Mouse (Mus musculus): ENCODE measurements around the gene Zfp142. TPM values are rescaled to one million over a fixed set of nuclear protein-coding genes. Genes with fewer than 3 reads are reported as not detected.

Zfp142 gene
- 10 to 100 TPM; 17.6 to 24.1 TPM for polyA plus RNA-seq (2017; shearing (Covaris generic))

GRCm38 (mm10) chr1:74587773-74588445 is at the start of gene Zfp142, which contains the start of gene Bcs1l:
TSS of gene Zfp142 (minus strand) at chr1:74588246.
TSS of gene Bcs1l (plus strand) at chr1:74588289.

GRCm38 (mm10) chr1:74601267-74601962 is 13.4 kb upstream of the Zfp142 start, which contains the start of the genes Rnf25 and Stk36:
TSS of gene Rnf25 (minus strand) at chr1:74601397.
TSS of gene Stk36 (plus strand) at chr1:74601445.

GRCm38 (mm10) chr1:74544184-74544583 is 43.9 kb downstream of the Zfp142 start, which contains the start of gene Usp37:
TSS of gene Usp37 (minus strand) at chr1:74544284.

GRCm38 (mm10) chr1:74542451-74542961 is 45.5 kb downstream of the Zfp142 start, which contains the start of gene Plcd4:
TSS of gene Plcd4 (plus strand) at chr1:74542888.

Other genes starting within 250 kb of the Zfp142 start
- gene Catip, start 226.1 kb downstream of the Zfp142 start, polyA plus RNA-seq (2017; shearing (Covaris generic)): not detected
- gene Slc11a1, start 213.1 kb downstream of the Zfp142 start, polyA plus RNA-seq (2017; shearing (Covaris generic)): 1 to 10 TPM; 1.0 to 6.0 TPM
- 1 to 10 TPM; 4.8 to 6.9 TPM for gene Ctdsp1, start 196.7 kb downstream of the Zfp142 start, polyA plus RNA-seq (2017; shearing (Covaris generic))
- gene Vil1, start 178.9 kb downstream of the Zfp142 start, polyA plus RNA-seq (2017; shearing (Covaris generic)): under 1 TPM; 0.22 to 0.38 TPM
- 10 to 100 TPM; 26.8 to 34.2 TPM for gene Cnot9, start 82.2 kb downstream of the Zfp142 start, polyA plus RNA-seq (2017; shearing (Covaris generic))
- 1 to 10 TPM; 1.1 to 2.2 TPM for gene Plcd4, start 45.4 kb downstream of the Zfp142 start, polyA plus RNA-seq (2017; shearing (Covaris generic))
- gene Usp37, start 44.0 kb downstream of the Zfp142 start, polyA plus RNA-seq (2017; shearing (Covaris generic)): 10 to 100 TPM; 12.9 to 13.4 TPM
- gene Bcs1l, start within 50 bp of the Zfp142 start, polyA plus RNA-seq (2017; shearing (Covaris generic)): 10 to 100 TPM; 10.2 to 12.2 TPM
- gene Rnf25, start 13.2 kb upstream of the Zfp142 start, polyA plus RNA-seq (2017; shearing (Covaris generic)): 10 to 100 TPM; 28.7 to 30.4 TPM
- 1 to 10 TPM in 1 of 2 experiments, under 1 TPM in 1; 0.18 to 1.0 TPM for gene Stk36, start 13.2 kb upstream of the Zfp142 start, polyA plus RNA-seq (2017; shearing (Covaris generic))
- gene Ttll4, start 73.5 kb upstream of the Zfp142 start, polyA plus RNA-seq (2017; shearing (Covaris generic)): 10 to 100 TPM; 22.4 to 30.3 TPM
- under 1 TPM in 1 of 2 experiments, not detected in 1; 0.64 TPM for gene Cyp27a1, start 125.3 kb upstream of the Zfp142 start, polyA plus RNA-seq (2017; shearing (Covaris generic))
- gene Prkag3, start 161.0 kb upstream of the Zfp142 start, polyA plus RNA-seq (2017; shearing (Covaris generic)): not detected
- under 1 TPM in 1 of 2 experiments, not detected in 1; 0.42 TPM for gene Wnt6, start 183.6 kb upstream of the Zfp142 start, polyA plus RNA-seq (2017; shearing (Covaris generic))
- 1 to 10 TPM; 1.8 to 3.5 TPM for gene Wnt10a, start 203.3 kb upstream of the Zfp142 start, polyA plus RNA-seq (2017; shearing (Covaris generic))